Mouse (Mus musculus): ENCODE measurements at regions not wholly inside any gene's neighbourhood (a gene's known extent, or its start where the extent isn't known, plus 50 kb on each side); places are given as distances from the start of the nearest gene placed in this dataset.
"Not testable (repeated sequence)": the region's sequence is repeated elsewhere in the genome, so short reads cannot be mapped to it uniquely, and the experiment has no call there.

DNA sequence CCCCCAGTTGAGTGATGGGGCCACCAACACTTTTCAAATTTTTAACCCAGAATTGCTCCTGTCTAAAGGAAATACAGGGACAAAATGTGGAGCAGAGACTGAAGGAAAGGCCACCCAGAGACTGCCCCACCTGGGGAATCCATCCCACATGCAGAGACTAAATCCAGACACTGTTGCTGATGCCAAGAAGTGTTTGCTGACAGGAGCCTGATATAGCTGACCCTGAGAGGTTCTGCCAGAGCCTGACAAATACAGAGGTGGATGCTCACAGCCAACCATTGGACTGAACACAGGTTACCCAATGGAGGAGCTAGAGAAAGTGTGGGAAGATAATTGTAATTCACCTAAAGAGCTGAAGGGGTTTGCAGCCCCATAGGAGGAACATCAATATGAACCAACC lies 126.6 kb upstream of the Nhs start:
- H3K9me3 ChIP-seq (replicated peaks; ENCODE audit: control insufficient read depth, low read length); H3K4me1 ChIP-seq (ENCODE audit: control insufficient read depth, insufficient read depth, low read length); H3K4me2 ChIP-seq (ENCODE audit: low read depth, low read length); H3K4me3 ChIP-seq (ENCODE audit: low read length); H3K27me3 ChIP-seq (ENCODE audit: control insufficient read depth, insufficient read depth, low read length); H3K9ac ChIP-seq (ENCODE audit: low read length); H3K36me3 ChIP-seq (ENCODE audit: control insufficient read depth, insufficient read depth); H3K27ac ChIP-seq (ENCODE audit: low read length): not testable (repeated sequence)
- peak; percentile 41; the same call in 1 of the 2 replicates for ATAC-seq (replicated peaks; ENCODE audit: extremely low read depth, insufficient read depth, low FRiP score)

DNA sequence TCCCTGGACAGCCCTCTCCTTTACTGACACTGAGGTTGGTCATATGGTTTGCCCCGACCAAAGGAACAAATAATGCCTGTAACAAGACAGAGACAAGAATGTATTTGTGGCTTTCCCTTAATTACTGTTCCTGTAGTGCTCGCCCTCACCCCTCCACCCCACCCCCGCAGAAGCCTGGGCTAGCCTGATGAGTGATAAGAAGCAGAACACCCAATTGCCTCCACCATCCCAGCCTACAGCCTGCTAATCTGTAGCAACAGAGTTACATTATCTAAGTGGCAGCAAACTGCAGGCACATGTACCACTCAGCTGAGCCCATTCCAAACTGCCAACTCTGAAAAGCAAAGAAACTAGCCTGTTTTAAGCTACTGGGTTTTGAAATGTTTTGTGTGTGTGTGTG lies 124.7 kb upstream of the Nhs start:
- WGBS, result 43% methylated on average over 3 of the region's 3 CpGs
- H3K27ac ChIP-seq (ENCODE audit: low read length), result no peak overlapping the region

DNA sequence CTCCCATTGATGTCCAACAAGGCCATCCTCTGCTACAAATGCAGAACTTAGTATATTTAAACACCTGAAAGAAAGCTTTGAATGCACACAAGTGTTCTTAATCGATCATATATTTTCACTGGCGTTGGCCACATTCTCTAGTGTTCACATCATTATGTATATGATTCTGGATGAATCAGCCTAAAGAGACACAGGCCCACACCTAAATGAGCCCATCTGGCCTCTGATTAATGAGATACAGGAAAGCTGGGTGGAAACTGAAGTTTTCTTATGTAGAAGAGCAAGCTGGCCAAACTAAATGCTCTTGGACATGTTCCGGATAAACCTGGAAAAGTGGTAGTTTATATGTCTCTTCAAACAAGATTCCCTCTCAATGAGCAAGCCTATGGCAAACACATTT lies 123.2 kb upstream of the Nhs start:
- no peak for ATAC-seq (replicated peaks; ENCODE audit: extremely low read depth, insufficient read depth, low FRiP score)
- H3K9me3 ChIP-seq (replicated peaks; ENCODE audit: control insufficient read depth, low read length), result no peaks in the 10 kb centered on the region
- H3K27ac ChIP-seq (ENCODE audit: low read length), result no peak overlapping the region
- H3K27me3 ChIP-seq (ENCODE audit: control insufficient read depth, insufficient read depth, low read length), result no peaks in the 10 kb centered on the region
- no peak overlapping the region for H3K9ac ChIP-seq (ENCODE audit: low read length)
- H3K36me3 ChIP-seq (ENCODE audit: control insufficient read depth, insufficient read depth), result no peaks in the 10 kb centered on the region
- no peak overlapping the region for H3K4me2 ChIP-seq (ENCODE audit: low read depth, low read length)
- no peak overlapping the region for H3K4me3 ChIP-seq (ENCODE audit: low read length)
- H3K4me1 ChIP-seq (ENCODE audit: control insufficient read depth, insufficient read depth, low read length), result no peaks in the 10 kb centered on the region
- 91% methylated on average over 3 of the region's 3 CpGs for WGBS

More for the DNA sequence above, 124.7 kb upstream of the Nhs start:
- peak; percentile 52; the same call in 1 of the 2 replicates for ATAC-seq (replicated peaks; ENCODE audit: extremely low read depth, insufficient read depth, low FRiP score)
- Histone ChIP-seq H3K4me2 (ENCODE audit: low read depth, low read length) (no peak overlapping the region), H3K36me3 (ENCODE audit: control insufficient read depth, insufficient read depth) (no peaks in the 10 kb centered on the region), H3K4me3 (ENCODE audit: low read length) (no peak overlapping the region), H3K9me3 (replicated peaks; ENCODE audit: control insufficient read depth, low read length) (no peaks in the 10 kb centered on the region), H3K27me3 (ENCODE audit: control insufficient read depth, insufficient read depth, low read length) (no peaks in the 10 kb centered on the region; the same call in 1 of the 2 replicates), H3K4me1 (ENCODE audit: control insufficient read depth, insufficient read depth, low read length) (no peaks in the 10 kb centered on the region), H3K9ac (ENCODE audit: low read length) (no peak overlapping the region)

DNA sequence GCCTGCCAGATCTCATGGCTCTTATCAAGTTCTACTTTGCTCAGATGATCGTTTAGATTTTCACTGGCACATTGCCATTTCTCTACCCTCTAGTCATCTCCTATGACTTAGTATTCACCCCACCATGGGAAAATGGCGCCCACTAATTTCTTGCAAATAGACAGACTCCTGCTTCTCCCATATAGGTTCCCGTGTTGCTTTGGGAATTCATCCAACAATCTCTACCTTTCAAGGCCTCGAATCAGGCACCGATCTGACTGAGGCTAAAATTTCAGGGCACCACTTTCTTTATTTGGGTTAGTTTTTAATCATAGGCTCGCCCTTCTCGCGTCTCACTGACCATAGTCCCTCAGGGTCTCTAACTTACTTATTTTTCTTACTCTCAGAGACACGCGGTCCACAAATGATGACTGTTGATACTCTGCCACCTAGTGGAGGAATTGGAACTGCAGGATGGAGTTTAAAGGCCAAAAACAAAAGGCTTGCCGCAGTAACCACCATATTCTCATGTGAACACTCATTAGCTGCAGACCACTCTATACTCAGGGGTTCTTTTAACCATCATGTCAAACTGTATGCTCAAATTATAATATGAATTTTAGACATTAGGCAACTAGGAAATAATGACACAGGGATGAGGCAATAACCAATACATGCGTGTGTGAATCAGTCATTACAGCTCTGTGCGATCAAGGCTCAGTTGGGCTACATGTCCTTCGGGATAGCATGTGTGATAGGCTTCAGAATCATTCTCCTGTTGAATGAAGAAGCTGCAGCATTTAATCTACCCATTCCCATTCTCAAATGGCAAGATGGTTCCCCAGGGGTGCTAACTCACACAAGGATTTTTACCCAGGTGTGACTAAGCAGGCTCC lies 119.5 kb upstream of the Nhs start:
- no peak for ATAC-seq (replicated peaks; ENCODE audit: extremely low read depth, insufficient read depth, low FRiP score)
- 0 out of 2 replicates have a peak overlapping the region, but pooled peaks have one; percentile 34 for H3K4me2 ChIP-seq (ENCODE audit: low read depth, low read length)
- no peak overlapping the region for H3K4me3 ChIP-seq (ENCODE audit: low read length)
- no peak overlapping the region for H3K9ac ChIP-seq (ENCODE audit: low read length)
- WGBS, result 44% methylated on average over 14 of the region's 14 CpGs
- no peaks in the 10 kb centered on the region for H3K4me1 ChIP-seq (ENCODE audit: control insufficient read depth, insufficient read depth, low read length)
- no peaks in the 10 kb centered on the region for H3K9me3 ChIP-seq (replicated peaks; ENCODE audit: control insufficient read depth, low read length)
- H3K36me3 ChIP-seq (ENCODE audit: control insufficient read depth, insufficient read depth), result no peaks in the 10 kb centered on the region
- H3K27me3 ChIP-seq (ENCODE audit: control insufficient read depth, insufficient read depth, low read length), result no peaks in the 10 kb centered on the region
- H3K27ac ChIP-seq (ENCODE audit: low read length), result no peak overlapping the region

DNA sequence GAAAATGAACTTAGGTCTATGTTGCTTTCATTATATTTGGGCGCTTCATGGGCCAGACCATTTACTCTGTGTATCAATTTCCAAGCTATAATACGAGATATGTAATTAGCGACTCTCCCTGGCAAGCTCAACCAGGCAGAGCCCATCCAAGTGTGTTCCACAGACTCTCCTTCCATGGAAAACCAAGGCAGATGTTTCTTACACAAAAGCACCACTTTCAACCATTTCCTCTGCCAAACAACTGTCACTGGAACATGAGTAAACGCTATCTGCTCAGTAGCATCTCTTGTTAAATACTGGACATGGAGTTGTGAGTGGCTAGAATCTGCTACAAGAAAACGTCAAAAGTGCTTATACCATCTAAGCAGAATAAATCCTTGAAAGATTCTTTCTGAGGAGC lies 115.1 kb upstream of the Nhs start:
- H3K9ac ChIP-seq (ENCODE audit: low read length), result no peak overlapping the region
- no peak overlapping the region for H3K4me3 ChIP-seq (ENCODE audit: low read length)
- ATAC-seq (replicated peaks; ENCODE audit: extremely low read depth, insufficient read depth, low FRiP score), result no peak
- no peaks in the 10 kb centered on the region for H3K36me3 ChIP-seq (ENCODE audit: control insufficient read depth, insufficient read depth)
- H3K9me3 ChIP-seq (replicated peaks; ENCODE audit: control insufficient read depth, low read length), result no peaks in the 10 kb centered on the region
- 69% methylated on average over 5 of the region's 5 CpGs for WGBS
- H3K27ac ChIP-seq (ENCODE audit: low read length), result no peak overlapping the region
- H3K4me2 ChIP-seq (ENCODE audit: low read depth, low read length), result no peak overlapping the region
- H3K4me1 ChIP-seq (ENCODE audit: control insufficient read depth, insufficient read depth, low read length), result no peaks in the 10 kb centered on the region
- no peaks in the 10 kb centered on the region for H3K27me3 ChIP-seq (ENCODE audit: control insufficient read depth, insufficient read depth, low read length)

DNA sequence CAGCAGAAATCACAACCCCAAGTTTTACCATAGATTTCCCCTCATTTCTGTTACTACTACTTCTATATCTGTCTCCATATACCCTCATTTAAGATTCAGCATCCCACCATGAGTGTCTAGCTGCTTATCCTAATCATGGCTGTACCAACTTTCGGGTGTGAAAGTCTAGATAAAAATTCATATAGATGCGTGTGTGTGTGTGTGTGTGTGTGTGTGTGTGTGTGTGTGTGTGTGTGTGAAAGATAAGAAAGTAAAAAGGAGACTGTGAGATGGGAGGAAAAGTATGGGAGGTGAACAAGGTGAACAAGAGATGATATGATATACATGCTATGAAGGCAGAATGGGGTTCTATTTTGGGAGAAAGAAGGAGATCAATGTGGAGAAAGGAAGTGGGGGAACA lies 111.7 kb upstream of the Nhs start:
- Histone ChIP-seq H3K4me1 (ENCODE audit: control insufficient read depth, insufficient read depth, low read length) (no peaks in the 10 kb centered on the region), H3K27me3 (ENCODE audit: control insufficient read depth, insufficient read depth, low read length) (no peaks in the 10 kb centered on the region), H3K4me3 (ENCODE audit: low read length) (no peak overlapping the region), H3K9ac (ENCODE audit: low read length) (no peak overlapping the region), H3K4me2 (ENCODE audit: low read depth, low read length) (no peak overlapping the region), H3K36me3 (ENCODE audit: control insufficient read depth, insufficient read depth) (no peaks in the 10 kb centered on the region), H3K9me3 (replicated peaks; ENCODE audit: control insufficient read depth, low read length) (no peaks in the 10 kb centered on the region), H3K27ac (ENCODE audit: low read length) (no peak overlapping the region)
- no peak for ATAC-seq (replicated peaks; ENCODE audit: extremely low read depth, insufficient read depth, low FRiP score)
- 76% methylated on average over 2 of the region's 2 CpGs for WGBS

DNA sequence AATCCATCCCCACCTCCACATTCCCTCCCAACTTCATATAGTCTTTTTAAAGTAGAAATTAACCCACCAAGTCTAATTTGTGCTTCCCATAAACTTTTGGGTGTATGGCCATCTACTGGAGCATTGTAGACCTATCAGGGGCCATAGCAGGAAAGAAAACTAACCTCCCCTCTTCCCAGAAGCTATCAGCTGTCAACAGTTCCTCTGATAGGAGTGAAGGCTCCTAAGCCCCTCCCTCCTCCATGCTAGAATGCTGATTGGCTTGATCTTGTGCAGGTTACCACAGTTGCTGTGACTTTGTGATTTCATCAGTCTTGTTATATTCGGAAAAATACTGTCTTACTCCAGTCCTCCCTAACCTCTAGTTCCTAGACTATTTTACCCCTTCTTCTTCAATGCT lies 109.4 kb upstream of the Nhs start:
- 89% methylated on average over 1 of the region's 1 CpGs for WGBS
- Histone ChIP-seq H3K9ac (ENCODE audit: low read length) (no peak overlapping the region), H3K4me2 (ENCODE audit: low read depth, low read length) (no peak overlapping the region), H3K36me3 (ENCODE audit: control insufficient read depth, insufficient read depth) (no peaks in the 10 kb centered on the region), H3K4me3 (ENCODE audit: low read length) (no peak overlapping the region), H3K4me1 (ENCODE audit: control insufficient read depth, insufficient read depth, low read length) (no peaks in the 10 kb centered on the region), H3K9me3 (replicated peaks; ENCODE audit: control insufficient read depth, low read length) (no peaks in the 10 kb centered on the region; the same call in 1 of the 2 replicates), H3K27ac (ENCODE audit: low read length) (no peak overlapping the region), H3K27me3 (ENCODE audit: control insufficient read depth, insufficient read depth, low read length) (no peaks in the 10 kb centered on the region)
- ATAC-seq (replicated peaks; ENCODE audit: extremely low read depth, insufficient read depth, low FRiP score), result no peak

DNA sequence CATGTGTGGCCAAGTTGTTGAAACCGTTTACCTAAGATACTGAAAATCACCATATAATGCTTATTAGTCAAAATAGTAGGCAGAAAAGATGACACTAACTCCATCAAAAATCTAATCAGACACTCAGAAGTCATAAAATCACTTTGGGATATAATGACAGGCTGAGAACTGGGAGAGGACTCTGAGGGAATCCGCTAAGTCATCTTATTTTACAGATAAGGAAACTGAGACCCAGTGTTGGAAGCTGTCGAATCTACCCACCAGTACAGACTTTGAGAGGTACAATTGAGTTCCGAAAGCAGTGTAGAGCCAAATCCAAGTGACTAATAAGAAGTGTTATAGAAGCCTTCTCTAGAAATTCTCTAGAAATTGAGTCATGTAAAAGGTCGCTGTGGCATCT lies 108.6 kb upstream of the Nhs start:
- 72% methylated on average over 5 of the region's 5 CpGs for WGBS
- ATAC-seq (replicated peaks; ENCODE audit: extremely low read depth, insufficient read depth, low FRiP score), result no peak

DNA sequence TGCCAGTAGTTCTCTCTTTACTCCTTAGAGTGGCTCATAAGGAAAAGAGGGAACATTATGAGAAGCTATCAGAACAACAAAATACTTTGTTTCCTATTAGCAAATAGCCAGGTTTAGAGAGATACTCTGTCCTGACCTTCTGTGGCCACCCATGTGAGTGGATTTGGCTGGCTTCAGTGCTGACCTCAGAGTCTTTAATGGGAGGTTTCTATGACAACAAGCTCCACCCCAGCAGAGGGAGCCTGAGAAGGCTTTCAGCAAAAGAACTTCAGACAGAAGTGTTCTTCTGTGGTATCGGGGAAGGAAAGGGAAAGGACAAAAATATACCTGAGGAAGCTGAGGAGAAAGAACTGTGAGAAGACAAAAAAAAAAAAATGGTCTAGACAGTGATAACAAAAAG lies 108.1 kb upstream of the Nhs start:
- Histone ChIP-seq H3K4me2 (ENCODE audit: low read depth, low read length) (no peak overlapping the region), H3K9ac (ENCODE audit: low read length) (no peak overlapping the region), H3K4me3 (ENCODE audit: low read length) (no peak overlapping the region), H3K36me3 (ENCODE audit: control insufficient read depth, insufficient read depth) (no peaks in the 10 kb centered on the region), H3K27me3 (ENCODE audit: control insufficient read depth, insufficient read depth, low read length) (no peaks in the 10 kb centered on the region), H3K27ac (ENCODE audit: low read length) (no peak overlapping the region), H3K9me3 (replicated peaks; ENCODE audit: control insufficient read depth, low read length) (no peaks in the 10 kb centered on the region; the same call in 1 of the 2 replicates), H3K4me1 (ENCODE audit: control insufficient read depth, insufficient read depth, low read length) (no peaks in the 10 kb centered on the region)
- 22% methylated on average over 1 of the region's 1 CpGs for WGBS
- no peak for ATAC-seq (replicated peaks; ENCODE audit: extremely low read depth, insufficient read depth, low FRiP score)

More for the DNA sequence above, 108.6 kb upstream of the Nhs start:
- H3K4me2 ChIP-seq (ENCODE audit: low read depth, low read length), result no peak overlapping the region
- no peaks in the 10 kb centered on the region for H3K36me3 ChIP-seq (ENCODE audit: control insufficient read depth, insufficient read depth)
- no peaks in the 10 kb centered on the region for H3K4me1 ChIP-seq (ENCODE audit: control insufficient read depth, insufficient read depth, low read length)
- H3K9me3 ChIP-seq (replicated peaks; ENCODE audit: control insufficient read depth, low read length), result no peaks in the 10 kb centered on the region; the same call in 1 of the 2 replicates
- no peak overlapping the region for H3K9ac ChIP-seq (ENCODE audit: low read length)
- no peak overlapping the region for H3K27ac ChIP-seq (ENCODE audit: low read length)
- no peaks in the 10 kb centered on the region for H3K27me3 ChIP-seq (ENCODE audit: control insufficient read depth, insufficient read depth, low read length)
- H3K4me3 ChIP-seq (ENCODE audit: low read length), result no peak overlapping the region
